Mouse (Mus musculus): Measurements from ENCODE around the gene Gm28168.
"Not testable (repeated sequence)": the region's sequence is repeated elsewhere in the genome, so short reads cannot be mapped to it uniquely, and the experiment has no call there.

Gene Gm28168

GRCm38 (mm10) chr1:117927715-117928114 is at the start of gene Gm28168:
Gene Gm28168 (plus strand): TSS chr1:117928015.
- not testable (repeated sequence) for DNase-seq

- no peak for DNase-seq
Observed at GRCm38 (mm10) chr1:117965639-117966038, 37.8 kb downstream of the Gm28168 start, which contains the start of gene Gm7145. Gene Gm7145 (plus strand): TSS chr1:117965939.
